Mouse (Mus musculus) MEL (cell line): Measurements from ENCODE around the gene Lmo2. TPM values are rescaled to one million over a fixed set of nuclear protein-coding genes. Genes with fewer than 3 reads are reported as not detected.
"Not testable (repeated sequence)": the region's sequence is repeated elsewhere in the genome, so short reads cannot be mapped to it uniquely, and the experiment has no call there.

Experiments used
- DNase-seq: peaks from one replicate; pipeline ENCODE4 v3.0.0; 2011; ENCODE audit warnings: low read depth, low spot score
- H3K27ac ChIP-seq: 2 replicates; pipeline ENCODE4 v1.5.1; 2012; ENCODE audit warnings: low read depth, mild to moderate bottlenecking, control low read depth, low read length, moderate library complexity; ENCODE audit not compliant: control insufficient read depth
- H3K27me3 ChIP-seq, 2 experiments: fragments of 150-350 bp in 1 of 2; sonication (generic) in 1 of 2; 2 replicates each; pipeline ENCODE4 v1.6.1; 2012; ENCODE audit warnings: low read length in 2 of 2, mild to moderate bottlenecking in 2 of 2, improper control_type of control experiment in 1 of 2, moderate library complexity in 1 of 2; ENCODE audit not compliant: insufficient read depth in 2 of 2, control insufficient read depth in 1 of 2
- H3K36me3 ChIP-seq, 2 experiments: 2 replicates each; pipeline ENCODE4 v1.6.1; 2012 to 2014; ENCODE audit warnings: low read length in 2 of 2, improper control_type of control experiment in 1 of 2, inconsistent platforms in 1 of 2, mild to moderate bottlenecking in 1 of 2; ENCODE audit not compliant: insufficient read depth in 2 of 2, control insufficient read depth in 1 of 2
- H3K4me1 ChIP-seq, 2 experiments: fragments of 150-350 bp in 1 of 2; sonication (generic) in 1 of 2; 2 replicates each; pipeline ENCODE4 v1.6.1; 2012; ENCODE audit warnings: low read length in 2 of 2, improper control_type of control experiment in 1 of 2, mild to moderate bottlenecking in 1 of 2; ENCODE audit not compliant: insufficient read depth in 2 of 2, control insufficient read depth in 1 of 2
- H3K4me3 ChIP-seq, 2 experiments: fragments of 150-350 bp in 1 of 2; sonication (generic) in 1 of 2; 2 replicates each; pipeline ENCODE4 v1.5.1; 2012; ENCODE audit warnings: low read depth in 2 of 2, low read length in 2 of 2, mild to moderate bottlenecking in 2 of 2, moderate library complexity in 2 of 2, control low read depth in 1 of 2, improper control_type of control experiment in 1 of 2; ENCODE audit not compliant: control insufficient read depth in 1 of 2, insufficient read depth in 1 of 2
- H3K79me2 ChIP-seq: 2 replicates; pipeline ENCODE4 v1.6.1; 2012; ENCODE audit warnings: mild to moderate bottlenecking, low read length, moderate library complexity; ENCODE audit not compliant: control insufficient read depth, poor library complexity, insufficient read depth
- H3K9ac ChIP-seq: 2 replicates; pipeline ENCODE4 v1.6.1; 2012; ENCODE audit warnings: low read depth, mild to moderate bottlenecking, control low read depth, low read length, moderate library complexity; ENCODE audit not compliant: control insufficient read depth, poor library complexity, severe bottlenecking
- H3K9me3 ChIP-seq: fragments of 150-350 bp; sonication (generic); replicated peaks from 2 replicates; pipeline ENCODE4 v1.6.1; 2012; ENCODE audit warnings: mild to moderate bottlenecking, low read length, improper control_type of control experiment, moderate library complexity; ENCODE audit not compliant: insufficient read depth
- BHLHE40 ChIP-seq: IDR thresholded peaks from 2 replicates; pipeline ENCODE4 v1.6.1; 2012; ENCODE audit warnings: low read depth, mild to moderate bottlenecking, inconsistent platforms, low read length, improper control_type of control experiment, borderline replicate concordance
- CTCF ChIP-seq, 3 experiments: IDR thresholded peaks in 2 of 3; conservative IDR thresholded peaks in 1 of 3; 2 replicates each; pipeline ENCODE4 v1.5.1; 2011 to 2012; ENCODE audit warnings: low read length in 3 of 3, low read depth in 2 of 3, mild to moderate bottlenecking in 2 of 3, improper control_type of control experiment in 1 of 3, inconsistent platforms in 1 of 3, mixed read lengths in 1 of 3, moderate library complexity in 1 of 3; ENCODE audit not compliant: control insufficient read depth in 1 of 3, insufficient read depth in 1 of 3, poor library complexity in 1 of 3, severe bottlenecking in 1 of 3
- E2F4 ChIP-seq: IDR thresholded peaks from 2 replicates; pipeline ENCODE4 v1.6.1; 2011; ENCODE audit warnings: low read depth, low read length, improper control_type of control experiment, borderline replicate concordance
- ELF1 ChIP-seq: IDR thresholded peaks from 2 replicates; pipeline ENCODE4 v1.6.1; 2014; ENCODE audit warnings: low read depth, mild to moderate bottlenecking, inconsistent platforms, low read length, improper control_type of control experiment, moderate library complexity
- GABPA ChIP-seq: IDR thresholded peaks from 2 replicates; pipeline ENCODE4 v1.6.1; 2012; ENCODE audit warnings: low read depth, mild to moderate bottlenecking, inconsistent platforms, low read length, improper control_type of control experiment, moderate library complexity
- GATA1 ChIP-seq: IDR thresholded peaks from 2 replicates; pipeline ENCODE4 v1.6.1; 2011; ENCODE audit warnings: low read depth, low read length, improper control_type of control experiment
- HCFC1 ChIP-seq: IDR thresholded peaks from 2 replicates; pipeline ENCODE4 v1.6.1; 2012; ENCODE audit warnings: low read depth, mild to moderate bottlenecking, inconsistent platforms, low read length, improper control_type of control experiment, moderate library complexity
- MAFK ChIP-seq: IDR thresholded peaks from 2 replicates; pipeline ENCODE4 v1.6.1; 2011; ENCODE audit warnings: low read depth, mild to moderate bottlenecking, low read length, improper control_type of control experiment, borderline replicate concordance
- MAX ChIP-seq: IDR thresholded peaks from 2 replicates; pipeline ENCODE4 v1.6.1; 2011; ENCODE audit warnings: low read length, improper control_type of control experiment
- MAZ ChIP-seq: IDR thresholded peaks from 2 replicates; pipeline ENCODE4 v1.6.1; 2012; ENCODE audit warnings: low read depth, mild to moderate bottlenecking, inconsistent platforms, low read length, improper control_type of control experiment
- MXI1 ChIP-seq: IDR thresholded peaks from 2 replicates; pipeline ENCODE4 v1.6.1; 2011; ENCODE audit warnings: mild to moderate bottlenecking, low read depth, low read length, improper control_type of control experiment
- MYB ChIP-seq: IDR thresholded peaks from 2 replicates; pipeline ENCODE4 v1.6.1; 2011; ENCODE audit warnings: mild to moderate bottlenecking, low read depth, low read length, improper control_type of control experiment
- NELFE ChIP-seq: IDR thresholded peaks from 2 replicates; pipeline ENCODE4 v1.6.1; 2011; ENCODE audit warnings: low read depth, low read length, improper control_type of control experiment
- POLR2AphosphoS2 ChIP-seq: IDR thresholded peaks from 2 replicates; pipeline ENCODE4 v1.6.1; 2011; ENCODE audit warnings: low read length, improper control_type of control experiment
- POLR2AphosphoS5 ChIP-seq: IDR thresholded peaks from 2 replicates; pipeline ENCODE4 v1.6.1; 2012; ENCODE audit warnings: low read depth, borderline replicate concordance, mild to moderate bottlenecking, inconsistent platforms, low read length, moderate library complexity, mixed read lengths
- RAD21 ChIP-seq: IDR thresholded peaks from 2 replicates; pipeline ENCODE4 v1.6.1; 2011; ENCODE audit warnings: mild to moderate bottlenecking, low read depth, low read length, improper control_type of control experiment
- SIN3A ChIP-seq: IDR thresholded peaks from 2 replicates; pipeline ENCODE4 v1.6.1; 2012; ENCODE audit warnings: low read length, improper control_type of control experiment, inconsistent platforms
- SMC3 ChIP-seq: IDR thresholded peaks from 2 replicates; pipeline ENCODE4 v1.6.1; 2011; ENCODE audit warnings: low read depth, low read length, improper control_type of control experiment
- TBP ChIP-seq: IDR thresholded peaks from 2 replicates; pipeline ENCODE4 v1.8.0; 2011; ENCODE audit warnings: low read depth, low read length, improper control_type of control experiment
- TCF12 ChIP-seq: IDR thresholded peaks from 2 replicates; pipeline ENCODE4 v1.6.1; 2014; ENCODE audit warnings: low read depth, mild to moderate bottlenecking, inconsistent platforms, low read length, improper control_type of control experiment, moderate library complexity
- UBTF ChIP-seq: IDR thresholded peaks from 2 replicates; pipeline ENCODE4 v1.6.1; 2012; ENCODE audit warnings: low read depth, mild to moderate bottlenecking, inconsistent platforms, low read length, improper control_type of control experiment, moderate library complexity, borderline replicate concordance; ENCODE audit not compliant: insufficient read depth
- USF1 ChIP-seq: IDR thresholded peaks from 2 replicates; pipeline ENCODE4 v1.6.1; 2014; ENCODE audit warnings: low read depth, mild to moderate bottlenecking, inconsistent platforms, low read length, improper control_type of control experiment, moderate library complexity
- USF2 ChIP-seq, 2 experiments: IDR thresholded peaks; 2 replicates each; pipeline ENCODE4 v1.6.1; 2011 to 2012; ENCODE audit warnings: improper control_type of control experiment in 2 of 2, low read length in 2 of 2, borderline replicate concordance in 1 of 2, inconsistent platforms in 1 of 2, low read depth in 1 of 2, mild to moderate bottlenecking in 1 of 2; ENCODE audit not compliant: insufficient read depth in 1 of 2
- ZC3H11A ChIP-seq: IDR thresholded peaks from 2 replicates; pipeline ENCODE4 v1.6.1; 2012; ENCODE audit warnings: low read depth, mild to moderate bottlenecking, inconsistent platforms, low read length, improper control_type of control experiment
- ZKSCAN1 ChIP-seq: IDR thresholded peaks from 2 replicates; pipeline ENCODE4 v1.6.1; 2012; ENCODE audit warnings: low read depth, mild to moderate bottlenecking, inconsistent platforms, low read length, improper control_type of control experiment, moderate library complexity
- ZMIZ1 ChIP-seq: IDR thresholded peaks from 2 replicates; pipeline ENCODE4 v1.6.1; 2012; ENCODE audit warnings: low read depth, mild to moderate bottlenecking, inconsistent platforms, low read length, improper control_type of control experiment, moderate library complexity
- ZNF384 ChIP-seq: IDR thresholded peaks from 2 replicates; pipeline ENCODE4 v1.6.1; 2012; ENCODE audit warnings: low read depth, mild to moderate bottlenecking, inconsistent platforms, low read length, improper control_type of control experiment
- polyA plus RNA-seq, 2 experiments: library from polyadenylated mRNA; stranded (reverse) in 1 of 2; unstranded in 1 of 2; fragments of >175 nt in 1 of 2; fragments of >200 nt in 1 of 2; gene quantifications; 2 replicates each; pipeline versions ENCODE4 v1.2.1 to v1.2.4; 2012; ENCODE audit warnings: low replicate concordance in 2 of 2, low read depth in 1 of 2; ENCODE audit not compliant: insufficient read length in 2 of 2, insufficient read depth in 1 of 2, missing spikeins in 1 of 2
- total RNA-seq: library from RNA; depleted of rRNA; stranded (reverse); fragments of 300-350 nt; gene quantifications from 2 replicates; pipeline ENCODE4 v1.2.3, GENCODE M21; 2012

Gene Lmo2
- total and polyA plus RNA-seq, 3 experiments, result 96.2 to 278 (median 184) TPM

DNA sequence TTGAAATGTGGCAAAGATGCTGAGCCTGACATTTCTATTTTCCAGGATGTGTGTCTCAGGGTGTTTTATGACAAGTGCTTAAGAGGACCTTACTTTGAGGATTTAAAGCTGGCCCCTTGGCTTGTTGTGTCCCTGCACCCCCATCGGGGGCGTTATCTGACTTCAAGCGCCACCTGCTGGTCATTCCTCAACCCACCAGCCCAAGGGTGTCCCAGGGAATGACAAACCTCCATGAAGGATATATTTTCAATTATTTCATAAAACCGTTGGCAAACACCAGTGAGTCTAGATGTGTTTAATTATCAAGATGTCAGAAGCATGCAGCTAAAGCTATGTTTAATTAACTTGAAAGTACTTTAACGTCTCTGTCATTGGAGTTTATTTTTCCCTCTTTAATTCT lies 24.5 kb downstream of the Lmo2 start:
- Histone ChIP-seq H3K36me3 (peaks cover 3 to 12% of the 10 kb centered on the region in 2 experiments; a peak in 3 of 4 replicates), H3K4me1 (no peaks in the 10 kb centered on the region), H3K9ac (no peak overlapping the region), H3K27me3 (no peaks in the 10 kb centered on the region), H3K79me2 (no peaks in the 10 kb centered on the region), H3K9me3 (no peaks in the 10 kb centered on the region), H3K27ac (no peak overlapping the region; the same call in 1 of the 2 replicates), H3K4me3 (no peak overlapping the region)
- peak; percentile 75 for DNase-seq
- TF ChIP-seq ZKSCAN1, result no peak
- TF ChIP-seq TCF12, result 0 out of 2 replicates have a peak, but pooled peaks have one; percentile 7
- TF ChIP-seq E2F4, result no peak
- TF ChIP-seq MAFK, result no peak
- no peak for TF ChIP-seq ZMIZ1
- TF ChIP-seq BHLHE40, result peak; percentile 52
- peak; percentile 98 for TF ChIP-seq SMC3
- TF ChIP-seq ZNF384, result no peak
- peak; percentile 66; the same call in 1 of the 2 replicates for TF ChIP-seq POLR2AphosphoS2
- peak; percentile 34; the same call in 1 of the 2 replicates for TF ChIP-seq GATA1
- TF ChIP-seq UBTF, result no peak
- TF ChIP-seq CTCF (IDR thresholded peaks at IDR 0.05 in 2 of 3, conservative IDR thresholded peaks at IDR 0.05 in 1 of 3; ENCODE audit: control insufficient read depth in 1 of 3, insufficient read depth in 1 of 3, low read depth in 2 of 3, low read length in 3 of 3, poor library complexity in 1 of 3, severe bottlenecking in 1 of 3), result peak; percentile 75 to 97 (median 96)
- peak; percentile 98 for TF ChIP-seq ZC3H11A
- TF ChIP-seq MXI1, result no peak
- no peak for TF ChIP-seq SIN3A
- TF ChIP-seq ELF1, result no peak
- no peak for TF ChIP-seq MAX
- no peak for TF ChIP-seq GABPA
- 0 out of 2 replicates have a peak, but pooled peaks have one; percentile 74 for TF ChIP-seq MAZ
- TF ChIP-seq RAD21, result peak; percentile 88
- TF ChIP-seq, all 39 proteins: peak for 9

DNA sequence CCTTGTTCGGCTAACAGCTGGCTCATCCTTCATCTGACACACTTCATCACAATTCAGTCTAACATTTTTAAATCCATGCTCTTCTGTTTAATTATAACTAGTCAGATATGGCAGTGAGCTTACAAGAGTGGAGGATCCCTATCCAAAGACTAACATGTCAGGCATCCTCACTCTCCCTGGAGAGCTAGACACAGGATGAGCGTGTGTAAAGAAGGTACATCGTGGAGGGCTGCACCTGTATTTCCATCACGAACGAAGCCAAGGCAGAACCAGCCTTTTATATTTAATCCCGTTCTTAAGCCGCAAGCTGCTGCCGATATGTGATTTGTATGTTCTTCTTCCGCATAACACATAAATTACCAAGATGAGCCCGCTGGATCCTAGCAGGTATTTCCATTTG lies 25.4 kb downstream of the Lmo2 start:
- DNase-seq, result no peak
- no peak for TF ChIP-seq NELFE
- 0 out of 2 replicates have a peak, but pooled peaks have one; percentile 18 for TF ChIP-seq ZMIZ1
- TF ChIP-seq MXI1, result no peak
- TF ChIP-seq HCFC1, result no peak
- no peak for TF ChIP-seq TBP
- TF ChIP-seq MYB, result no peak
- no peak for TF ChIP-seq ELF1
- peak; percentile 57 for TF ChIP-seq POLR2AphosphoS2
- TF ChIP-seq USF1, result no peak
- no peak for TF ChIP-seq ZNF384
- TF ChIP-seq MAFK, result no peak
- TF ChIP-seq POLR2AphosphoS5, result 0 out of 2 replicates have a peak, but pooled peaks have one; percentile 22
- no peak for TF ChIP-seq USF2 (IDR thresholded peaks at IDR 0.05; ENCODE audit: borderline replicate concordance in 1 of 2, insufficient read depth in 1 of 2, low read depth in 1 of 2, low read length in 2 of 2)
- H3K9ac ChIP-seq, result no peak overlapping the region
- H3K27ac ChIP-seq, result no peak overlapping the region
- no peak overlapping the region for H3K4me3 ChIP-seq
- H3K4me1 ChIP-seq, result no peaks in the 10 kb centered on the region
- H3K27me3 ChIP-seq, result no peaks in the 10 kb centered on the region
- peaks cover 0 to 8% of the 10 kb centered on the region in 2 experiments; a peak in 2 of 4 replicates for H3K36me3 ChIP-seq
- no peaks in the 10 kb centered on the region for H3K79me2 ChIP-seq
- H3K9me3 ChIP-seq, result no peaks in the 10 kb centered on the region

DNA sequence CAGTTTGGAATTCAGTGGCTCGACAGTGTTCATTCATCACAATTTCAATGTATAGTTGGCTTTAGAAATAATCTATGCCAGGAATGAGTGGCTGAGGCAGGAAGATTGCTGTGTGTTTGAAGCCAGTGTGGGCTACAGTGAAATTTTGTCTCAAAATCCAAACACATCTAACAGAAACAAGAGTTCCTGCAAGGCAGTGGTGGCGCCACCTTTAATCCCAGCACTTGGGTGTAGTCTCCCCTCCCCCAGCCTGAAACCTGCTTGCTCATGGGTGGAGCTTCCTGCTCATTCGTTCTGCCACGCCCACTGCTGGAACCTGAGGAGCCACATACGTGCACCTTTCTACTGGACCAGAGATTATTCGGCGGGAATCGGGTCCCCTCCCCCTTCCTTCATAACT lies 29.8 kb downstream of the Lmo2 start:
- not testable (repeated sequence) for H3K79me2 ChIP-seq, H3K4me1 ChIP-seq, DNase-seq, H3K4me3 ChIP-seq, H3K27me3 ChIP-seq, H3K36me3 ChIP-seq, H3K27ac ChIP-seq, H3K9me3 ChIP-seq, H3K9ac ChIP-seq
